Mouse (Mus musculus): ENCODE data around the gene Ikzf1.

The Ikzf1 gene

GRCm38 (mm10) chr11:11690059-11690844, 5.4 kb downstream of the Ikzf1 start:
- no peak for DNase-seq (ENCODE audit: low read depth, low spot score)

GRCm38 (mm10) chr11:11690845-11691196, 6.0 kb downstream of the Ikzf1 start:
- DNase-seq (ENCODE audit: low read depth, low spot score), result no peak

- DNase-seq (ENCODE audit: low read depth, low spot score), result no peak
Measured at GRCm38 (mm10) chr11:11691324-11692058, 6.7 kb downstream of the Ikzf1 start.

GRCm38 (mm10) chr11:11692558-11693166, 7.9 kb downstream of the Ikzf1 start:
- no peak for DNase-seq (ENCODE audit: low read depth, low spot score)

GRCm38 (mm10) chr11:11693446-11693845, 8.6 kb downstream of the Ikzf1 start:
- DNase-seq (ENCODE audit: low read depth, low spot score), result no peak

- DNase-seq (ENCODE audit: low read depth, low spot score), result no peak
Measured at GRCm38 (mm10) chr11:11694072-11694471, 9.3 kb downstream of the Ikzf1 start.

- DNase-seq (ENCODE audit: low read depth, low spot score), result no peak
Measured at GRCm38 (mm10) chr11:11694472-11695177, 9.8 kb downstream of the Ikzf1 start.

- no peak for DNase-seq (ENCODE audit: low read depth, low spot score)
Measured at GRCm38 (mm10) chr11:11695211-11695887, 10.5 kb downstream of the Ikzf1 start.

GRCm38 (mm10) chr11:11695907-11696306, 11.1 kb downstream of the Ikzf1 start:
- DNase-seq (ENCODE audit: low read depth, low spot score), result no peak

GRCm38 (mm10) chr11:11696814-11697213, 12.0 kb downstream of the Ikzf1 start:
- no peak for DNase-seq (ENCODE audit: low read depth, low spot score)

GRCm38 (mm10) chr11:11701378-11701777, 16.6 kb downstream of the Ikzf1 start:
- DNase-seq (ENCODE audit: low read depth, low spot score), result no peak

- DNase-seq (ENCODE audit: low read depth, low spot score), result no peak
Measured at GRCm38 (mm10) chr11:11703776-11704175, 19.0 kb downstream of the Ikzf1 start.

- no peak for DNase-seq (ENCODE audit: low read depth, low spot score)
Measured at GRCm38 (mm10) chr11:11708154-11708719, 23.4 kb downstream of the Ikzf1 start.

GRCm38 (mm10) chr11:11709311-11709710, 24.5 kb downstream of the Ikzf1 start:
- no peak for DNase-seq (ENCODE audit: low read depth, low spot score)

- no peak for DNase-seq (ENCODE audit: low read depth, low spot score)
Measured at GRCm38 (mm10) chr11:11710718-11711117, 25.9 kb downstream of the Ikzf1 start.

- no peak for DNase-seq (ENCODE audit: low read depth, low spot score)
Measured at GRCm38 (mm10) chr11:11711748-11712147, 26.9 kb downstream of the Ikzf1 start.

GRCm38 (mm10) chr11:11714676-11715075, 29.9 kb downstream of the Ikzf1 start:
- no peak for DNase-seq (ENCODE audit: low read depth, low spot score)

GRCm38 (mm10) chr11:11715963-11716691, 31.3 kb downstream of the Ikzf1 start:
- no peak for DNase-seq (ENCODE audit: low read depth, low spot score)

GRCm38 (mm10) chr11:11716692-11717037, 31.9 kb downstream of the Ikzf1 start:
- no peak for DNase-seq (ENCODE audit: low read depth, low spot score)

GRCm38 (mm10) chr11:11717606-11718167, 32.9 kb downstream of the Ikzf1 start:
- no peak for DNase-seq (ENCODE audit: low read depth, low spot score)

Data from retina, postnatal 7 days (tissue).